Mouse (Mus musculus): ENCODE data around the gene Mgat3. TPM values are rescaled to one million over a fixed set of nuclear protein-coding genes. Genes with fewer than 3 reads are reported as not detected.

Mgat3 gene
- polyA plus RNA-seq, 1 experiment from 2014 or later, result 9.6 TPM

DNA sequence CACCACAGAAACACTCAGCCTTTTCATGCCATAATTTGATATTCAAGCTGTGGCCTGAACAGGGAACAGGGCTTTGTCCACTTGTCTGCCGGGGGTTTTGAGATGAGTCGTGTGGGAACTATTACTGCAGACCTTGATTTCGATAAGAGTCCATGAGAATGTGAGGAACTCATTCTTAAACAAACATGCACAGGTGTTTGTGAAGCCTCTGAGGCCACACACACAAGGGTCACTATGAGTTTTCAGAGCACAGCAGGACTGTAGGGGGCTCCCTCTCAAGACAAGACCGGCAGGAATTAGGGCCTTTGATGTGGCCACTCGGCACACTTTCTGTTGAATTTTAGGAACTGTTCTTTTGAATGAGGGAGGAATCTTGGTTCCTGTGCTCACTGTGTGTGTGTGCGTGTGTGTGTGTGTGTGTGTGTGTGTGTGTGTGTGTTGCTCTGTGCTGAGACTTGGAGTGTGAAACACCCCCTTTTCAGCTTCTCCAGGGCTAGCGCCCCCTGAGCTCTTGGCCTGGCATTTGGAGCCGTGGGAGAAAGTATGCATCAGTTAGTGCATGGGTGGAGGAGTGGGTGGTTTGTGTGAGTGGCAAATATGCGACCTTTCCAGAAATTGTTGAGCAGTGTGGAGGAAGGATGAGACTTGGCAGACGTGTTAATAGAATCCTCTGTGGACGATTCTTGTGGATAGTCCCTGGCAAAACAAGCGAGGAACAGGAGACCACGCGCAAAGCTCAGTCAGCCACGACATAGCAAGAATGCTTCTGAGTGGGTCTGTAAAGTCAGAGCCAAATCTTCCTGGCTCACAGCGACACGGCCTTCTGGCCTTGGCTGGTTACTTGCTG lies 35.4 kb upstream of the Mgat3 start:
- Histone ChIP-seq H3K4me2 (no peak overlapping the region), H3K9me3 (no peaks in the 10 kb centered on the region), H3K36me3 (replicated peaks) (peaks cover 43% of the 10 kb centered on the region), H3K27me3 (no peaks in the 10 kb centered on the region), H3K9ac (no peak overlapping the region), H3K4me3 (replicated peaks) (no peak overlapping the region), H3K27ac (no peak overlapping the region; the same call in 1 of the 2 replicates), H3K4me1 (peaks cover 24% of the 10 kb centered on the region)
- 77% methylated on average over 17 of the region's 17 CpGs for WGBS
- ATAC-seq (ENCODE audit: low FRiP score), result no peak

DNA sequence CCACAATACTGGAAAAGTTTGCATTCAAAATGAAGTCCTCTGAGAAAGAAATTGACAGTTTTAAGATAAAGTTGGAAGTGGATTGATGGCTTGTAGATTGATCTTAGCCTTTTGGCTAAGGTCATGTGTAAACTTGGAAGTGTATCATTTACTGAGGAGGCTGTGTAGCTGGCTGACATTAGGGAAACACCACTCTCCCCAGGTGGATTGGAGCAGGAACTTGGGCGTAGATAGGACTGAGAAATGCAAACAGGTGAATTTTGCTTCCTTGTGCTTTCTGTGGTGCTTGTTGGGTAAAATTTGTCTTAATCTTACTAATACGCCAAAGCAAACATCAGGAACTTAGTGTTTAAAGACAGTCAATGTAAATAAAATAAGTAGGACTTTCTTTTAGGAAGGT lies 33.2 kb upstream of the Mgat3 start:
- Histone ChIP-seq H3K4me2 (no peak overlapping the region), H3K27ac (no peak overlapping the region), H3K4me3 (replicated peaks) (no peak overlapping the region), H3K36me3 (replicated peaks) (peaks cover 46% of the 10 kb centered on the region), H3K4me1 (peaks cover 10% of the 10 kb centered on the region; the same call in 1 of the 2 replicates), H3K9ac (no peak overlapping the region), H3K9me3 (no peaks in the 10 kb centered on the region), H3K27me3 (no peaks in the 10 kb centered on the region)
- ATAC-seq (ENCODE audit: low FRiP score), result no peak
- 95% methylated on average over 2 of the region's 2 CpGs for WGBS

DNA sequence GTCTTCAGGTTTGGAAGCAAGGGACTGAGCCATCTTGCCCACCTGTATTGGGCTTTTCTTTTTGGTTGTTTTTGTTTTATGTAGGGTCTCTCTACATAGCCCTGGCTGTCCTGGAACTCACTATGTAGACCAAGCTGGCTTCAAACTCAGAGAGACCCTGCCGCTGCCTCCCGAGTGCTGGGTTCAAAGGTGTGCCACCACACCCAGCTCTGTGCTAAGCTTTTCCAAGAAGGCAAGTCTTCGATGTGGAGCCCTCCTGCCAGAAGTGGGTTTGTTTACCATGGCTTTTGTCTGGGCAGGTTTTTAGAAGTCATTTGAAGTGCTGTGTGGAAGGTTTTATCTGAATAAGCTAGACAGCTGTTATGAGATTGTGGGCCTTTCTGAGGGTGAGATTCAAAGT lies 32.6 kb upstream of the Mgat3 start:
- no peaks in the 10 kb centered on the region for H3K27me3 ChIP-seq
- 98% methylated on average over 3 of the region's 3 CpGs for WGBS
- no peaks in the 10 kb centered on the region for H3K9me3 ChIP-seq
- no peak overlapping the region for H3K4me2 ChIP-seq
- no peak overlapping the region for H3K9ac ChIP-seq
- H3K4me3 ChIP-seq (replicated peaks), result no peak overlapping the region
- ATAC-seq (ENCODE audit: low FRiP score), result no peak
- H3K36me3 ChIP-seq (replicated peaks), result peaks cover 46% of the 10 kb centered on the region
- peaks cover 10% of the 10 kb centered on the region; the same call in 1 of the 2 replicates for H3K4me1 ChIP-seq
- no peak overlapping the region for H3K27ac ChIP-seq

DNA sequence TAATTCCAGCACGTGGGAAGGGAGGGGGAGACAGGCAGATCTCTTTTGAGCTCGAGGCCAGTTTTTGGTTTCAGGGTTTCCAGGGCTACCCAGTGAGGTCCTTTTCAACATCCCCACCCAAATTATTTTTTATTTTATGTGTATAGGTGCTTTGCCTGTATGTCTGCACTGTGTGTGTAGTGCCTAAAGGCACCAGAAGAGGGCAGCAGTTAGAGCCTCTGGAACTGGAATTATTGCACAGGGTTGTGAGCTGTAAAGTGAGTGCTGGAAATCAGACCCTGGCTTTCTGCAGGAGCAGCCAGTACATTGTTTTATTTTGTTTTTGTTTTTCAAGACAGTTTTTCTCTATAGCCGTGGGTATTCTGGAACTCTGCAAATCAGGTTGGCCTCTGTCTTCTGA lies 31.4 kb upstream of the Mgat3 start:
- no peak overlapping the region for H3K4me2 ChIP-seq
- WGBS, result 98% methylated on average over 3 of the region's 3 CpGs
- ATAC-seq (ENCODE audit: low FRiP score), result no peak
- H3K4me3 ChIP-seq (replicated peaks), result no peak overlapping the region
- peaks cover 10% of the 10 kb centered on the region; the same call in 1 of the 2 replicates for H3K4me1 ChIP-seq
- no peaks in the 10 kb centered on the region for H3K27me3 ChIP-seq
- H3K9me3 ChIP-seq, result no peaks in the 10 kb centered on the region
- H3K27ac ChIP-seq, result no peak overlapping the region
- H3K9ac ChIP-seq, result no peak overlapping the region
- peaks cover 37% of the 10 kb centered on the region for H3K36me3 ChIP-seq (replicated peaks)

DNA sequence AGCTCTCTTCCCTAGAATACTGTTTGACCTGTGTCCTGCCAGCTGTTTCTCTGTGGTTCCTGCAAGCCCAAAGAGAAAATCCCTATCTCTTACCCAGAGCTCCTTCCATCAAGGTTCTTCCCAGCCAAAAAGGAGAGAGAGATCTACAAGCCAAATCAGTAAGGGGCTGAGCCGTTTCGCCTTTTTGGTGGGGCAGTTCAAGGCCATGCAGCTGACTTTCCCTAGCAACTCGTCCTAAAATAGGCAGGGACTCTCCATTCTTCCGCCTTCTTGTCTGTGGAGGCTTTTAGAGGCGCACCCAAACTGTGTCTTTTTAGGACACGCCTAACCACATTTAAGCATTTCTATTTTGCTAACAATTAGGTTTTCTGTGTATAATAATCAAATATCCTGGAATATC lies 29.8 kb upstream of the Mgat3 start:
- no peak overlapping the region for H3K4me2 ChIP-seq
- H3K27me3 ChIP-seq, result no peaks in the 10 kb centered on the region
- no peak overlapping the region for H3K27ac ChIP-seq
- WGBS, result 95% methylated on average over 6 of the region's 6 CpGs
- H3K4me3 ChIP-seq (replicated peaks), result no peak overlapping the region
- no peak overlapping the region for H3K9ac ChIP-seq
- H3K9me3 ChIP-seq, result no peaks in the 10 kb centered on the region
- no peak for ATAC-seq (ENCODE audit: low FRiP score)
- H3K4me1 ChIP-seq, result no peaks in the 10 kb centered on the region
- peaks cover 42% of the 10 kb centered on the region for H3K36me3 ChIP-seq (replicated peaks)

DNA sequence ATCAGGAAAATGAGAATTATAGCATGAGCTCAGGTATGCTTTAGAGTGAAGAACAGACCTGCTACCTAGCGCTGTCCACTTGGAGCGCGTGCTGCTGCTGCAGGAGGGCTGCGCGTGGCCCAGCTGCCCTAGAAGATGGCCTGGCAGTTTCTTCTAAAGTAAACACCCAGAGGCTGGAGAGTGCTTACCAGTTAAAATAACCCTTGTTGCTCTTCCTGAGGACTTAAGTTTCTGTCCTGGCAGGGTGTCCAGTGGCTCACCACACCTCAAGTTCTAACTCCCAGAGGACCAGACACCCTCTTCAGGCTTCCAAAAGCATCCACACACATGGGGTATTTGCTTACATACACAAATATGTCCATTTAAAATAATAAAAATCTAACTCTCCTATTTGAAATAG lies 28.1 kb upstream of the Mgat3 start:
- Histone ChIP-seq H3K27me3 (no peaks in the 10 kb centered on the region), H3K36me3 (replicated peaks) (peaks cover 49% of the 10 kb centered on the region), H3K9ac (no peak overlapping the region), H3K4me1 (no peaks in the 10 kb centered on the region), H3K4me2 (no peak overlapping the region), H3K4me3 (replicated peaks) (no peak overlapping the region), H3K27ac (no peak overlapping the region), H3K9me3 (no peaks in the 10 kb centered on the region)
- no peak for ATAC-seq (ENCODE audit: low FRiP score)
- WGBS, result 94% methylated on average over 5 of the region's 5 CpGs

DNA sequence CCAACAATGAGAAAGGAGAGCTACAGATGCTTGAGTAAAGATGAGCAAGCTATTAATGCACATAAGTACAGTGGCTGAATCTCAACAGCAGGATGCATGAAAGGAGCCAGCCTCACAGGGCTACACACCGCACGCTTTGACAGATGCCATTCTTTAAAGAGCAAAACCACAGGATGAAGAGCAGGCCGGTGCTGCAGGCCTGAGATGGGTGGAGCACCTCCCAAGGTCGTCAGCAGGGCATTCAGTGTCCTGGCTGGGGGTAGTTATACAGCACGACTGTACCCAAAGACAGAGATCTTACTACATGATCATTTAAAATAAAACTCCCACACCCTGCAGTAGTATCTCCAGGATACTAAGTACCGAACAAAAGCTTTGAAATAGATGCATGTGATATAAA lies 27.4 kb upstream of the Mgat3 start:
- H3K9me3 ChIP-seq, result no peaks in the 10 kb centered on the region
- no peaks in the 10 kb centered on the region for H3K27me3 ChIP-seq
- H3K27ac ChIP-seq, result no peak overlapping the region
- no peak overlapping the region for H3K4me2 ChIP-seq
- no peak overlapping the region for H3K4me3 ChIP-seq (replicated peaks)
- no peaks in the 10 kb centered on the region for H3K4me1 ChIP-seq
- ATAC-seq (ENCODE audit: low FRiP score), result no peak
- H3K9ac ChIP-seq, result no peak overlapping the region
- 79% methylated on average over 6 of the region's 6 CpGs for WGBS
- H3K36me3 ChIP-seq (replicated peaks), result peaks cover 51% of the 10 kb centered on the region

DNA sequence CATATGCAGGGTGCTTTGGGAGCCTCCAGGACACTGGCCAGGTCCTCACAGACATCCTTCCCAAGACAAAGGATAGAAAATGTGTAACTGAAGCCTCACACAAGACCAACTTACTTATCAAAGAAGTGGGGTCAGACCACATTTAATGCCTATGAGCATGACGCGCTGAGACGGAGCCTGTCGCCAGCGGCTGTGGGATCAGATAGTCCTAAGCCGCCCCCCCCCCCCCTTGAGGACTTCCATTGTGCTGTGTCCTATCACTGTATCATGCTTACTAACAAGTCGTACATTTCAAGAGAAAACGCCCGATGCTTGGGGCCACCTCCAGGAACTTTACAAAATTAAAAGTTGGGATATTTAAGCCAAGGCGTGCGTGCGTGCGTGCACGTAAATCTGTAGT lies 26.4 kb upstream of the Mgat3 start:
- Histone ChIP-seq H3K36me3 (replicated peaks) (peaks cover 49% of the 10 kb centered on the region), H3K4me3 (replicated peaks) (no peak overlapping the region), H3K27me3 (no peaks in the 10 kb centered on the region), H3K4me1 (no peaks in the 10 kb centered on the region), H3K4me2 (no peak overlapping the region), H3K9me3 (no peaks in the 10 kb centered on the region), H3K9ac (no peak overlapping the region), H3K27ac (no peak overlapping the region)
- no peak for ATAC-seq (ENCODE audit: low FRiP score)
- WGBS, result 93% methylated on average over 14 of the region's 14 CpGs

DNA sequence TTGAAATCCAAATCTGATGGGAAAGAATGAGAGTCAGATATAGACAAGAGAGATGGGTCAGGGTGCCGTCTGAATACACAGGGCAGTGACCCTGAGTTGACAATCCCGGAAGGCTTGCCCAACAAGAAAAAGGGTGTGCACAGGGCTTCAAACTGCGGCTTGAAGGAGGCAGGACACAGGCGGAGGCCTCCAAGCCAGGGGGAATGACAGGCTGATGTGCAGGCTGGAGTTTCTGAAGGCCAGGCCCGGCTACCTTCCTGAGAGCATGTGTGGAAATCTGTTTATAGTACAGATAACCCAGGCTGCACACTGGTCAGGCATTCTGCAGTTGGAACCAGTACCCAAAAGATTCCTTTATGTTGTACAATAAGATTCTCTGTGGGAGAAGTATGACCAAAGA lies 26.0 kb upstream of the Mgat3 start:
- Histone ChIP-seq H3K27me3 (no peaks in the 10 kb centered on the region), H3K27ac (no peak overlapping the region), H3K36me3 (replicated peaks) (peaks cover 49% of the 10 kb centered on the region), H3K9ac (no peak overlapping the region), H3K4me2 (no peak overlapping the region), H3K9me3 (no peaks in the 10 kb centered on the region), H3K4me3 (replicated peaks) (no peak overlapping the region), H3K4me1 (no peaks in the 10 kb centered on the region)
- 83% methylated on average over 5 of the region's 5 CpGs for WGBS
- no peak for ATAC-seq (ENCODE audit: low FRiP score)

DNA sequence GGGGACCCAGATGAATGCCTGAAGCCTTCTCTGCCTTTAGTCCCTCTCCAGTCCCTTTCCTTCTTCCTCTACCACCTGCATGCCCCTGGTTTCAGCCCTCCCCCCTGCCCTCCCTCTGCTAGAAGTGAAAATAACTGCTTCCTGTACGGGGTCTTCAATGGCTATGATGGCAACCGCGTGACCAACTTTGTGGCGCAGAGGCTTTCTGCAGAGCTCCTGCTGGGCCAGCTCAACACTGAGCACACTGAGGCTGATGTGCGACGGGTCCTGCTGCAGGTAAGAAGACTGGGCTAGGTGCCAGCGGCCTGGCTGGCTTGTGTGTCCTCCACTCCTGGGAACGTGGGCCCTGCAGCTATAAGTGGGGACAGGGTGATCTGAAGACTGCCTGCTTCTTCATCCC lies 25.0 kb upstream of the Mgat3 start:
- ATAC-seq (ENCODE audit: low FRiP score), result no peak
- no peaks in the 10 kb centered on the region for H3K4me1 ChIP-seq
- no peak overlapping the region for H3K4me3 ChIP-seq (replicated peaks)
- no peaks in the 10 kb centered on the region for H3K27me3 ChIP-seq
- no peak overlapping the region for H3K4me2 ChIP-seq
- peaks cover 52% of the 10 kb centered on the region for H3K36me3 ChIP-seq (replicated peaks)
- H3K27ac ChIP-seq, result no peak overlapping the region
- no peak overlapping the region for H3K9ac ChIP-seq
- WGBS, result 91% methylated on average over 8 of the region's 8 CpGs
- H3K9me3 ChIP-seq, result no peaks in the 10 kb centered on the region

DNA sequence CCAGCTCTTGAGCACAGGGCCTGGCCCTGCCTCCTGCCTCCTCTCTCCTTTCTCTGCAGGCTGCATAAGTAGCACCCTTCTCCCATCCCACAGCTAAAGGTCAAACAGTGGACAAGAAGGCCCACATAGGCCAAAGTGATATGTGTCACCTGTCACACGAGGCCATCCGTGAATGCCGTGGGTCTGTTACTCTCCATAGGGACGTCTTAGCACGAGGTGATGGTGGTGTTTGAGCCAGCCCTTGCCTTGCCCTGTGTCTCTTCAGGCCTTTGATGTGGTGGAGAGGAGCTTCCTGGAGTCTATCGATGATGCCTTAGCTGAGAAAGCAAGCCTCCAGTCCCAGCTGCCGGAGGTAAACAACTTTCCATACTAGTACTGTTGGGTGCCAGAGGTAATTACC lies 24.0 kb upstream of the Mgat3 start:
- Histone ChIP-seq H3K9me3 (no peaks in the 10 kb centered on the region), H3K36me3 (replicated peaks) (peaks cover 62% of the 10 kb centered on the region), H3K27ac (no peak overlapping the region)

DNA sequence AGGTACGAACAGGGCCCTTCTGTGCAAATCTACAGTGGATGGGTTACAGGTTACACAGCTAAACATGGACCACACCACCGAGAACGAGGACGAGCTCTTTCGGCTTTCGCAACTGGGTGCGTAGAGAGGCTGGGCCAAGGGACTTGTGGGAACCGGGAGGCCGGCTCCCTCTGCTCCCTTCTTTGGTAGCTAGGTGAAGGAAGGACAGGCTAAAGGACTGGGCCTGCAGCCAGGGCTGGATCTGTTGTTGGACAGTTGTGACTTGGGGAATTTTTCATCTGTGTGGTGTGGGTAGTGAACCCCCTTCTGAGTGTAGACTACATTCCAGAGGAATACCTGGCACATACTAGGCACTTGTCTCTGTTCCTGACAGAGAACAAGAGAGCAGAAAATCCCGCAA lies 20.9 kb upstream of the Mgat3 start:
- no peak for ATAC-seq (ENCODE audit: low FRiP score)
- H3K27me3 ChIP-seq, result no peaks in the 10 kb centered on the region
- H3K36me3 ChIP-seq (replicated peaks), result peaks cover 88% of the 10 kb centered on the region
- WGBS, result 91% methylated on average over 10 of the region's 10 CpGs
- H3K9me3 ChIP-seq, result no peaks in the 10 kb centered on the region
- H3K4me1 ChIP-seq, result no peaks in the 10 kb centered on the region
- H3K27ac ChIP-seq, result no peak overlapping the region
- no peak overlapping the region for H3K4me3 ChIP-seq (replicated peaks)
- H3K9ac ChIP-seq, result no peak overlapping the region
- no peak overlapping the region for H3K4me2 ChIP-seq

More for the DNA sequence above, 24.0 kb upstream of the Mgat3 start:
- ATAC-seq (ENCODE audit: low FRiP score), result no peak
- WGBS, result 95% methylated on average over 7 of the region's 7 CpGs
- no peak overlapping the region for H3K4me3 ChIP-seq (replicated peaks)
- H3K4me1 ChIP-seq, result no peaks in the 10 kb centered on the region
- H3K4me2 ChIP-seq, result no peak overlapping the region
- H3K9ac ChIP-seq, result no peak overlapping the region
- no peaks in the 10 kb centered on the region for H3K27me3 ChIP-seq

DNA sequence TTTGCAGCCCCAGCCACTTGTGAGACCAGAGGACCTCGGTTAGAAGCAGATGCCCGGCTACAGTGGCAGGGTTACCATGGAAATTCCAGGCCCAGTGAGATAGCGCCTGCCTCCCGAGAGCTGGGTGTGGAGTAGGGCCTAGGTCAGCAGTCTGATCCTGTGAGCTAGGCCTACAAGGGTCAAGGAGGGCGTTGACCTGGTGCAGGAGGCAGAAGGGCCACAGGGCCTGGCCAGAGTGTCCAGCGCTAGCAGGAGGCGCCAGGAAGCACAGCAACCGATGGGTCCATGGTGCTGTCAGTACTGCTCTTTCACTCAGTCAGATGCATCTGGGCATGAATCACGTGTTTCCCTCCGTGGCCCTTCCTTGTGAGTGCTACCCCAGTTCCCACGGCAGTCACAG lies 19.8 kb upstream of the Mgat3 start:
- peaks cover 93% of the 10 kb centered on the region for H3K36me3 ChIP-seq (replicated peaks)

More for the DNA sequence above, 19.8 kb upstream of the Mgat3 start:
- Histone ChIP-seq H3K4me1 (no peaks in the 10 kb centered on the region), H3K4me2 (no peak overlapping the region), H3K9ac (no peak overlapping the region), H3K27me3 (no peaks in the 10 kb centered on the region), H3K4me3 (replicated peaks) (no peak overlapping the region), H3K9me3 (no peaks in the 10 kb centered on the region), H3K27ac (no peak overlapping the region)
- WGBS, result 85% methylated on average over 11 of the region's 11 CpGs
- no peak for ATAC-seq (ENCODE audit: low FRiP score)

Measured in forebrain, embryonic 12.5 days (tissue).